Comparison of ENCODE assay signal across 17 mouse cellular contexts in the genomic region with DNA sequence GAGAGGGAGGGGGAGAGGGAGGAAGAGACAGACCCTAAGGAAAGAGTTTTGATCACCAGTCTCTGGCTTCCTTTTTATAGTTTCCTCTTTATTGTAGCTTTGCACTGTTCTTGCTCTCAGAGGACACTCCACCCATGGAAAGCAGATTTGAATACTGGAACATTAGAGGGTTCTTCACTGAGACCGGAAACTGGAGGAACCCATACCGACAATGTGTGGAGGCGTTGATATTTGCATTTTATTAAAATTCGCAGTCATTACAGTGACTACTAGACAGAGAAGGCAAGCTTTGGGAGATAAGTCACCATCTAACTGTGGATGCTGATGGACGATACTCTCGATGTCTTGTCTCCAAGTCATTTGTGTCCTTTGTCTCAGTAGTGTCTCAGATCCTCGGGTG.
"Had no signal": no experiment of that assay in that cellular context is flagged by ENCODE, and none has a peak within 500 bp of the region (broad histone marks: within the 10 kb centered on the region; RNA-seq: fewer than 3 reads in every experiment).

No protein-coding gene starts in this region.

- H3K4me2 ChIP-seq: lung, embryonic 14.5 days; midbrain, embryonic 11.5 days; midbrain, embryonic 13.5 days; midbrain, embryonic 15.5 days; neural tube, embryonic 12.5 days; stomach, embryonic 15.5 days had no signal

- H3K27me3 ChIP-seq: midbrain, embryonic 13.5 days; midbrain, embryonic 15.5 days; neural tube, embryonic 12.5 days; stomach, embryonic 15.5 days had no signal

- H3K4me1 ChIP-seq: midbrain, embryonic 13.5 days; midbrain, embryonic 15.5 days; neural tube, embryonic 12.5 days; stomach, embryonic 15.5 days had no signal

- ATAC-seq: midbrain, embryonic 13.5 days; midbrain, embryonic 15.5 days had no signal

- H3K4me3 ChIP-seq: midbrain, embryonic 13.5 days; midbrain, embryonic 15.5 days; neural tube, embryonic 12.5 days; stomach, embryonic 15.5 days had no signal

- DNase-seq: lung, adult 18-20 months; lung, embryonic 14.5 days; lung, postnatal 14 days; lung, postnatal 36 days; right cerebral cortex, postnatal 14 days; spleen, adult 18-20 months; thymus, adult 2 months; thymus, postnatal 25 days; thymus, postnatal 4 days had no signal

- H3K36me3 ChIP-seq: midbrain, embryonic 13.5 days; midbrain, embryonic 15.5 days; neural tube, embryonic 12.5 days; stomach, embryonic 15.5 days had no signal

- H3K9ac ChIP-seq: liver, embryonic 14.5 days; lung, embryonic 14.5 days; midbrain, embryonic 13.5 days; midbrain, embryonic 15.5 days; neural tube, embryonic 12.5 days; stomach, embryonic 15.5 days had no signal

- H3K9me3 ChIP-seq: midbrain, embryonic 13.5 days; midbrain, embryonic 15.5 days; neural tube, embryonic 12.5 days; stomach, embryonic 15.5 days had no signal

- H3K27ac ChIP-seq: liver, embryonic 14.5 days; macrophage; midbrain, embryonic 13.5 days; midbrain, embryonic 15.5 days; neural tube, embryonic 12.5 days; stomach, embryonic 15.5 days; stomach, postnatal 0 days had no signal
